Comparison of ENCODE assay signal across 23 mouse cellular contexts in genomic region chr12:24592055-24592454, GRCm38 (mm10). TPM values are rescaled to one million over a fixed set of nuclear protein-coding genes. Genes with fewer than 3 reads are reported as not detected.
DNase-seq lines count a peak whose midpoint lies in the region; ATAC-seq lines count a peak whose summit lies in the region.
"Had no signal": no experiment of that assay in that cellular context is flagged by ENCODE, and none has a peak within 500 bp of the region (broad histone marks: within the 10 kb centered on the region; RNA-seq: fewer than 3 reads in every experiment).

No protein-coding gene starts in this region.

- H3K36me3 ChIP-seq in limb, embryonic 12.5 days, result no peaks in the 10 kb centered on the region
- no peaks in the 10 kb centered on the region for H3K36me3 ChIP-seq in limb, embryonic 10.5 days
- H3K36me3 ChIP-seq in embryonic facial prominence, embryonic 10.5 days (replicated peaks), result no peaks in the 10 kb centered on the region
- H3K36me3 ChIP-seq: forebrain, embryonic 12.5 days; heart, embryonic 15.5 days; liver, embryonic 12.5 days; midbrain, embryonic 15.5 days; neural tube, embryonic 15.5 days had no signal

- 0 out of 2 replicates have a peak overlapping the region, but pooled peaks have one; percentile 14 for H3K27ac ChIP-seq in limb, embryonic 12.5 days
- H3K27ac ChIP-seq in limb, embryonic 10.5 days, result no peak overlapping the region
- H3K27ac ChIP-seq in embryonic facial prominence, embryonic 10.5 days (replicated peaks), result peak overlapping the region; percentile 7; the same call in 1 of the 2 replicates
- H3K27ac ChIP-seq: forebrain, embryonic 12.5 days; liver, embryonic 12.5 days; midbrain, embryonic 15.5 days; neural tube, embryonic 15.5 days had no signal

- H3K9me3 ChIP-seq in limb, embryonic 12.5 days, result no peaks in the 10 kb centered on the region
- H3K9me3 ChIP-seq in limb, embryonic 10.5 days (replicated peaks), result no peaks in the 10 kb centered on the region
- H3K9me3 ChIP-seq in embryonic facial prominence, embryonic 10.5 days, result no peaks in the 10 kb centered on the region
- H3K9me3 ChIP-seq: forebrain, embryonic 12.5 days; G1E; heart, embryonic 15.5 days; liver, embryonic 12.5 days; midbrain, embryonic 15.5 days; neural tube, embryonic 15.5 days had no signal

- peak; percentile 16 for DNase-seq in adrenal gland, postnatal 10 days
- no peak for DNase-seq in adrenal gland, postnatal 25 days
- DNase-seq in limb, embryonic 10.5 days (ENCODE audit: low spot score), result no peak
- no peak for DNase-seq in embryonic facial prominence, embryonic 10.5 days (ENCODE audit: low spot score)
- DNase-seq in induced T-regulatory cell, adult 2 months (ENCODE audit: low read depth), result peak; percentile 72
- no peak for DNase-seq in left cerebral cortex, postnatal 10 days (ENCODE audit: extremely low spot score in 1 of 2, low spot score in 2 of 2)
- DNase-seq in right cerebral cortex, adult 18-20 months, result no peak
- DNase-seq: cerebellum, postnatal 10 days; gastrocnemius, postnatal 10 days; heart, adult 18-20 months; kidney, adult 9 months; lung, embryonic 14.5 days; right cerebral cortex, postnatal 25 days; thymus, postnatal 14 days had no signal

- ATAC-seq in limb, embryonic 12.5 days (ENCODE audit: insufficient number of reproducible peaks, insufficient read depth, low FRiP score, low TSS enrichment, low read depth), result no peak
- ATAC-seq: activated CD4-positive, CD25-positive, alpha-beta regulatory T cell, adult 4 months; liver, embryonic 12.5 days; midbrain, embryonic 15.5 days had no signal

- H3K4me1 ChIP-seq in limb, embryonic 12.5 days (replicated peaks), result peaks cover 17% of the 10 kb centered on the region
- peaks cover 11% of the 10 kb centered on the region for H3K4me1 ChIP-seq in limb, embryonic 10.5 days
- H3K4me1 ChIP-seq in embryonic facial prominence, embryonic 10.5 days, result peaks cover 17% of the 10 kb centered on the region
- H3K4me1 ChIP-seq: midbrain, embryonic 15.5 days had no signal

- H3K27me3 ChIP-seq in limb, embryonic 12.5 days, result no peaks in the 10 kb centered on the region
- H3K27me3 ChIP-seq in limb, embryonic 10.5 days (ENCODE audit: low read depth, poor library complexity, severe bottlenecking), result no peaks in the 10 kb centered on the region
- no peaks in the 10 kb centered on the region for H3K27me3 ChIP-seq in embryonic facial prominence, embryonic 10.5 days (replicated peaks; ENCODE audit: low read depth, poor library complexity, severe bottlenecking)
- H3K27me3 ChIP-seq: forebrain, embryonic 12.5 days; heart, embryonic 15.5 days; liver, embryonic 12.5 days; midbrain, embryonic 15.5 days; neural tube, embryonic 15.5 days had no signal

- intact Hi-C loops in left cerebral cortex, postnatal 10 days (cut with DNase I), result no loop called here

- no peak overlapping the region for H3K9ac ChIP-seq in limb, embryonic 12.5 days (replicated peaks)
- H3K9ac ChIP-seq: forebrain, embryonic 12.5 days; heart, embryonic 15.5 days; liver, embryonic 12.5 days; lung, embryonic 14.5 days; midbrain, embryonic 15.5 days; neural tube, embryonic 15.5 days had no signal

- H3K4me2 ChIP-seq in limb, embryonic 12.5 days, result no peak overlapping the region
- H3K4me2 ChIP-seq: midbrain, embryonic 15.5 days had no signal

- no peak overlapping the region for H3K4me3 ChIP-seq in limb, embryonic 12.5 days (replicated peaks)
- no peak overlapping the region for H3K4me3 ChIP-seq in limb, embryonic 10.5 days
- H3K4me3 ChIP-seq in embryonic facial prominence, embryonic 10.5 days, result no peak overlapping the region
- H3K4me3 ChIP-seq: forebrain, embryonic 12.5 days; midbrain, embryonic 15.5 days; neural tube, embryonic 15.5 days had no signal

- WGBS in limb, embryonic 12.5 days, result 80% methylated on average over 9 of the region's 9 CpGs
- WGBS in limb, embryonic 10.5 days, result 82% methylated on average over 9 of the region's 9 CpGs
- WGBS in embryonic facial prominence, embryonic 10.5 days, result 72% methylated on average over 9 of the region's 9 CpGs

RNA-seq across cellular contexts. Expression of gene Grhl1, which starts 20.0 kb away (rescaled TPM):
- 1 to 10 TPM; 1.1 to 1.4 TPM for total RNA-seq in adrenal gland, postnatal 10 days (2021)
- total RNA-seq in adrenal gland, postnatal 25 days (2021), result 0.52 and 0.67 TPM in 2 replicates
- 2.0 and 3.0 TPM in 2 replicates for polyA plus RNA-seq in limb, embryonic 12.5 days (2016; fragmentation: Nextera tagmentation; extraction: Ambion mirVana)
- polyA plus RNA-seq in limb, embryonic 10.5 days (2016; fragmentation: Nextera tagmentation; extraction: Ambion mirVana), result 0.55 and 0.71 TPM in 2 replicates
- polyA plus RNA-seq in embryonic facial prominence, embryonic 10.5 days (2016; fragmentation: Nextera tagmentation; extraction: Ambion mirVana), result 0.40 and 0.72 TPM in 2 replicates
- 1 to 10 TPM; 7.9 to 9.5 TPM for total RNA-seq in left cerebral cortex, postnatal 10 days (2021)
- total RNA-seq: megakaryocyte-erythroid progenitor cell, adult 5-6 weeks had no signal

RNA-seq across cellular contexts. Expression of gene Klf11, which starts 59.0 kb away (rescaled TPM):
- total RNA-seq in adrenal gland, postnatal 10 days (2021), result 10 to 100 TPM; 20.5 to 21.4 TPM
- total RNA-seq in adrenal gland, postnatal 25 days (2021), result 9.8 and 14.8 TPM in 2 replicates
- 12.0 and 12.8 TPM in 2 replicates for polyA plus RNA-seq in limb, embryonic 12.5 days (2016; fragmentation: Nextera tagmentation; extraction: Ambion mirVana)
- polyA plus RNA-seq in limb, embryonic 10.5 days (2016; fragmentation: Nextera tagmentation; extraction: Ambion mirVana), result 8.4 and 9.5 TPM in 2 replicates
- 10.3 and 10.5 TPM in 2 replicates for polyA plus RNA-seq in embryonic facial prominence, embryonic 10.5 days (2016; fragmentation: Nextera tagmentation; extraction: Ambion mirVana)
- total RNA-seq in left cerebral cortex, postnatal 10 days (2021), result 1 to 10 TPM; 8.3 to 9.0 TPM

Comparison
In these comparisons a context has a peak if more than half of its experiments do, and no peak if none do; other contexts are left out.
1. DNase-seq: peak in adrenal gland, postnatal 10 days (single experiment) and induced T-regulatory cell, adult 2 months (single experiment); none in adrenal gland, postnatal 25 days (single experiment), limb, embryonic 10.5 days (single experiment), embryonic facial prominence, embryonic 10.5 days (single experiment), left cerebral cortex, postnatal 10 days (0 of 2) and right cerebral cortex, adult 18-20 months (single experiment).